Mouse (Mus musculus) lung, embryonic 15.5 days (tissue): ENCODE data around the gene Ammecr1. TPM values are rescaled to one million over a fixed set of nuclear protein-coding genes. Genes with fewer than 3 reads are reported as not detected.
A peak's percentile ranks its signal among the peaks of the same experiment; 100 is the strongest.

Experiments
- ATAC-seq: fragments of 200-750 bp; cut with Nextera tagmentation; 2 replicates; pipeline ENCODE4 v1.8.0; 2017; ENCODE audit warnings: moderate number of reproducible peaks, borderline replicate concordance; ENCODE audit not compliant: low FRiP score, low TSS enrichment; ENCODE audit errors: extremely low read depth
- H3K27ac ChIP-seq: fragments of 300-500 bp; sonication (generic); 2 replicates; pipeline ENCODE4 v1.5.1; 2015; ENCODE audit warnings: moderate library complexity, mild to moderate bottlenecking, inconsistent platforms
- H3K27me3 ChIP-seq: fragments of 300-500 bp; sonication (generic); 2 replicates; pipeline ENCODE4 v1.6.1; 2015; ENCODE audit warnings: inconsistent platforms
- H3K36me3 ChIP-seq: fragments of 300-500 bp; sonication (generic); 2 replicates; pipeline ENCODE4 v1.6.1; 2015; ENCODE audit warnings: inconsistent platforms
- H3K4me1 ChIP-seq: fragments of 300-500 bp; sonication (generic); 2 replicates; pipeline ENCODE4 v1.6.1; 2015; ENCODE audit warnings: inconsistent platforms
- H3K4me2 ChIP-seq: fragments of 300-500 bp; sonication (generic); 2 replicates; pipeline ENCODE4 v1.6.1; 2015; ENCODE audit warnings: inconsistent platforms, mild to moderate bottlenecking, moderate library complexity
- H3K4me3 ChIP-seq: fragments of 300-500 bp; sonication (generic); 2 replicates; pipeline ENCODE4 v1.5.1; 2015; ENCODE audit warnings: mild to moderate bottlenecking, inconsistent platforms
- H3K9ac ChIP-seq: fragments of 300-500 bp; sonication (generic); 2 replicates; pipeline ENCODE4 v1.6.1; 2015; ENCODE audit warnings: inconsistent platforms
- H3K9me3 ChIP-seq: fragments of 300-500 bp; sonication (generic); 2 replicates; pipeline ENCODE4 v1.6.1; 2016; ENCODE audit warnings: inconsistent platforms
- WGBS: fragments of 180-500 bp; shearing (Covaris S2); methylation state at CpG from one replicate; pipeline ENCODE4 v1.1.7; 2015; 5-methylcytosine and 5-hydroxymethylcytosine counted together
- polyA plus RNA-seq: library from polyadenylated mRNA; unstranded; fragments of >200 nt; fragmentation: Nextera tagmentation; extraction: Ambion mirVana; gene quantifications from 2 replicates; pipeline ENCODE4 v1.2.1, GENCODE M21; 2015

Gene Ammecr1
- polyA plus RNA-seq, 1 experiment from 2014 or later: 13.0 TPM

GRCm38 (mm10) chrX:142979224-142979623, 12.7 kb upstream of the Ammecr1 start:
- 75% methylated on average over 4 of the region's 4 CpGs for WGBS
- H3K4me3 ChIP-seq: no peak overlapping the region

DNA sequence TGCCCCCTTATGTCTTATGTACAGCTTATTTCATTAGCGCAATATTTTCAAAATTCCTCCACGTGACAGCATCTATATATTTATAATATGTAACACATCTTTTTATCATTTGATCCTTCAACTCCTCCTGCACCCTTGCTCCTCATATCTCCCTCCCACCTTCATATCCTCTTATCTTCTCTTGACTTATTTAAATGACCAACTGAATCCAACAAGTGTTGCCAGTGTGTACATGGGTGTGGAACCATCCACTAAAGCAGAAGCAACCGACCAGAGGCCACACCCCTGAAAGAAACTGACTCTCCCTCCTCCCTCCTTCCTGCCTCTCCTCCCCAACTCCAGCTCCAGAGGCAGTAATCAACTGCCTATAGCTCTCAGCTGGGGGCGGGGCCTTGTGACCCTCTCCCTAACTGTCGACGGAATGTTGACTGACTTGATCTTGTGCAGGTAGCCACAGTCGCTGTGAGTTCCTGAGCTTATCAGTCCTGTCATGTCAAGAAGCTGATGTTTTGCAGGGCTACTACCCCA, 6.0 kb upstream of the Ammecr1 start:
- H3K9ac ChIP-seq: no peak overlapping the region
- no peak for ATAC-seq
- no peaks in the 10 kb centered on the region for H3K4me1 ChIP-seq
- no peak overlapping the region for H3K4me2 ChIP-seq
- WGBS: 36% methylated on average over 7 of the region's 7 CpGs
- no peak overlapping the region for H3K27ac ChIP-seq
- peaks cover 14% of the 10 kb centered on the region; the same call in 1 of the 2 replicates for H3K27me3 ChIP-seq
- no peak overlapping the region for H3K4me3 ChIP-seq
- H3K9me3 ChIP-seq: no peaks in the 10 kb centered on the region
- H3K36me3 ChIP-seq: no peaks in the 10 kb centered on the region

More at GRCm38 (mm10) chrX:142979224-142979623, 12.7 kb upstream of the Ammecr1 start:
- Histone ChIP-seq H3K9ac (no peak overlapping the region), H3K36me3 (no peaks in the 10 kb centered on the region), H3K27ac (no peak overlapping the region), H3K4me1 (no peaks in the 10 kb centered on the region), H3K9me3 (no peaks in the 10 kb centered on the region), H3K4me2 (no peak overlapping the region), H3K27me3 (no peaks in the 10 kb centered on the region; the same call in 1 of the 2 replicates)
- no peak for ATAC-seq

DNA sequence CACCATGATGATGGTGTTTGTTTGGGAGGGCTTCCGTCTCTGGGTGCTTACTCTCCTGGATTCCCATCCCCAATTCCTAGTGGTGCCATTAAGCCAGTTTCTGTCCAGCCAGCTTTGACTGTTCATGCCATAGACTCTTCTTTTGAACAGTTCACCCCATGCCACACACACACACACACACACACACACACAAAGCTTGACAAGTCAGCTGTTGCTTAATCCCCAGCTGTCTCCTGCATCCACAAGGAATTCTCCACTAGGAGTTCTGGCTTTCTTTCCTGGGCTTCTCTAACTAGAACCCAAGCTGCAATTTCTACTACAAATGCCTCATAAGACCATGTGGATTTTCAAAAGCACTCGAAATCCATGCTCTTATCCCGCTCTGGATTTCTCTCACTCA, 5.2 kb upstream of the Ammecr1 start:
- peaks cover 14% of the 10 kb centered on the region; the same call in 1 of the 2 replicates for H3K27me3 ChIP-seq
- ATAC-seq: no peak
- H3K27ac ChIP-seq: no peak overlapping the region
- no peaks in the 10 kb centered on the region for H3K9me3 ChIP-seq
- WGBS: 80% methylated on average over 3 of the region's 3 CpGs
- no peak overlapping the region for H3K9ac ChIP-seq
- H3K36me3 ChIP-seq: no peaks in the 10 kb centered on the region
- no peak overlapping the region for H3K4me2 ChIP-seq
- H3K4me3 ChIP-seq: no peak overlapping the region
- no peaks in the 10 kb centered on the region for H3K4me1 ChIP-seq

- ATAC-seq: no peak
- 0 out of 2 replicates have a peak, but pooled peaks cover 3% of the 10 kb centered on the region for H3K4me1 ChIP-seq
- H3K9ac ChIP-seq: no peak overlapping the region
Measured at GRCm38 (mm10) chrX:142967067-142967466, 539 bp upstream of the Ammecr1 start.

DNA sequence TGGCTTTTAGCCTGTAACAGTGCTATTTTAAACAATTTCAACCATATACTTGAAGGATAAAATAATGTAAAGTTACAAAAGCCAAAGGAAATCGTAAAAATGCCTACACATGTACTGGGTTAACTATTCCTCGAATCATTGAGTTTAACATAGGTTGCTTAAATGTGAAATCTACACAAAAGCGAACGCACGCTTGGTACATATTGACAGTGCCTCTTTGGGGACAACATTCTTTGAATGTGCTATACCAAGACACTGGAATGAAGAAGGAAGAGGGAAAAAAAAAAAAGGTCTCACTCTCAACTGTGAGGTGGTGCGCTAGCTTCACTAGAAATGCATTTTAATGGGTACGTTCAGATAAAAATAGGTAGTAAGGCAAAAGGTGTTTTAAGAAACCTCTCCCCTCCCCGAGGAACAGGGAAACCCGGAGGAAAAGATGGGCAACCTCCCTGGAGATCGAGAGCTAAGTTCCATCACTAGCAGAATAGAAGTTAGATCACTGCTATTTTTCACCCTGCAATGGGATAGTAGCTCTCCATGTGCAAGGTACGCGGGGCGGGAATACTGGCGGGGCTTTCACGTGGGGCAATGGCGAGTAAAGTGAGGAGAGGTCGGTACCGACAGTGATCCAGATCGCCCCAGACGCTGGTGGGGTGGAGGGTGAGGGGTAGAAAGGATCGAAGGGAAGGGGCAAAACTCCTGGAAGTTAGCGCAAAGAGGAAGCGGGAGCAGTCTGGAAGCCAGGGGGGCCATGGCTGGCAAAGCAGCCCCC, 1.1 kb downstream of the Ammecr1 start:
- H3K27me3 ChIP-seq: peaks cover 17% of the 10 kb centered on the region; the same call in 1 of the 2 replicates
- no peak for ATAC-seq
- peak overlapping the region; percentile 61 for H3K4me2 ChIP-seq
- WGBS: 22% methylated on average over 23 of the region's 23 CpGs
- no peaks in the 10 kb centered on the region for H3K36me3 ChIP-seq
- H3K27ac ChIP-seq: peak overlapping the region; percentile 89; the same call in 1 of the 2 replicates
- H3K9ac ChIP-seq: peak overlapping the region; percentile 68
- H3K4me3 ChIP-seq: peak overlapping the region; percentile 65
- H3K9me3 ChIP-seq: no peaks in the 10 kb centered on the region
- 0 out of 2 replicates have a peak, but pooled peaks cover 3% of the 10 kb centered on the region for H3K4me1 ChIP-seq

More at GRCm38 (mm10) chrX:142967067-142967466, 539 bp upstream of the Ammecr1 start:
- Histone ChIP-seq H3K4me3 (peak overlapping the region; percentile 65), H3K27me3 (peaks cover 17% of the 10 kb centered on the region; the same call in 1 of the 2 replicates), H3K27ac (no peak overlapping the region), H3K9me3 (no peaks in the 10 kb centered on the region), H3K4me2 (peak overlapping the region; percentile 49), H3K36me3 (no peaks in the 10 kb centered on the region)
- 36% methylated on average over 7 of the region's 7 CpGs for WGBS

DNA sequence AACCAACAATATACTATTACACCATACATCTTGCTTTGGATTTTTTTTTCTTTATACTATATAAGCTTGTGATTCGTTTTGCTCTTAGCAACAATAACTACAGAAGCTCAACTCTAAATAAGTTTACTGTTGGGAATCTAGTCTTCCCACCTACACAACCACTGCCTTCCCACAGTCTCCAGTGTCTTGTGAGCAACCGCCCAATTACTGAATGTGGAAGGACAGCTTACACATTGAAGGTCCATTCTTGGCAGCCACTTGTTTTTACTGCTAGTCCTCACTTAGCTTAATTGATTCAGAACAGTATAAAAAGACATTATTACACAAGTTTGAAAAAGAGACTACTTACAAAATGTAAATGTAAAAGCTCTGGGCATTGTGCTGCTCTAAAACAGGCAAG, 6.1 kb downstream of the Ammecr1 start:
- 0 out of 2 replicates have a peak, but pooled peaks cover 3% of the 10 kb centered on the region for H3K4me1 ChIP-seq
- H3K9ac ChIP-seq: no peak overlapping the region
- H3K27ac ChIP-seq: no peak overlapping the region
- H3K36me3 ChIP-seq: no peaks in the 10 kb centered on the region
- H3K4me3 ChIP-seq: no peak overlapping the region
- H3K4me2 ChIP-seq: no peak overlapping the region
- 77% methylated on average over 2 of the region's 2 CpGs for WGBS
- H3K27me3 ChIP-seq: no peaks in the 10 kb centered on the region; the same call in 1 of the 2 replicates
- no peaks in the 10 kb centered on the region for H3K9me3 ChIP-seq
- ATAC-seq: no peak

GRCm38 (mm10) chrX:142959674-142960307, 6.7 kb downstream of the Ammecr1 start:
- ATAC-seq: no peak
- H3K4me1 ChIP-seq: 0 out of 2 replicates have a peak, but pooled peaks cover under 1% of the 10 kb centered on the region
- no peaks in the 10 kb centered on the region for H3K36me3 ChIP-seq
- no peak overlapping the region for H3K4me3 ChIP-seq
- no peak overlapping the region for H3K4me2 ChIP-seq
- no peaks in the 10 kb centered on the region for H3K9me3 ChIP-seq
- no peak overlapping the region for H3K9ac ChIP-seq
- H3K27ac ChIP-seq: no peak overlapping the region
- WGBS: 64% methylated on average over 4 of the region's 4 CpGs
- H3K27me3 ChIP-seq: no peaks in the 10 kb centered on the region; the same call in 1 of the 2 replicates

- ATAC-seq: no peak
- Histone ChIP-seq H3K4me2 (no peak overlapping the region), H3K36me3 (no peaks in the 10 kb centered on the region), H3K9ac (no peak overlapping the region), H3K27me3 (no peaks in the 10 kb centered on the region), H3K27ac (no peak overlapping the region), H3K4me3 (no peak overlapping the region), H3K9me3 (no peaks in the 10 kb centered on the region), H3K4me1 (no peaks in the 10 kb centered on the region)
- 72% methylated on average over 4 of the region's 4 CpGs for WGBS
Measured at GRCm38 (mm10) chrX:142928430-142928829, 38.1 kb downstream of the Ammecr1 start.

DNA sequence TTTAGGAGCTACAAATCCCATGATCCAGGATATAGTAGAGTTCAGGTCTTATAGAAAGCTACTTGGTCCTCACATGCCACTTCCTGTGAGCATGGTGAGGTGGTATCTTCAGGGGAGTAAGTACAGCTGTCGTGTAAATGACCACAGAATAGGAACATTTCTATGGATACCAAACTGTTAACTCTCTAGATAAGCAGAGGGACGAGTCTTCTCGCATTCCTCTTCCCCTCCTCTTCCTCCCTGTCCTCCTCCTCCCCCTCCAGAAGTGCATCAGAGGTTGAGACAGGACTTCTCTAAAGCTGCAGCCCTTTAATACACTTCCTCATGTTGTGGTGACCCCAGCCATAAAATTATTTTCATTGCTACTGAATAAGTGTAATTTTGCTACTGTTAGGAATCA, 49.1 kb downstream of the Ammecr1 start:
- H3K36me3 ChIP-seq: no peaks in the 10 kb centered on the region
- WGBS: 40% methylated on average over 3 of the region's 3 CpGs
- ATAC-seq: no peak

DNA sequence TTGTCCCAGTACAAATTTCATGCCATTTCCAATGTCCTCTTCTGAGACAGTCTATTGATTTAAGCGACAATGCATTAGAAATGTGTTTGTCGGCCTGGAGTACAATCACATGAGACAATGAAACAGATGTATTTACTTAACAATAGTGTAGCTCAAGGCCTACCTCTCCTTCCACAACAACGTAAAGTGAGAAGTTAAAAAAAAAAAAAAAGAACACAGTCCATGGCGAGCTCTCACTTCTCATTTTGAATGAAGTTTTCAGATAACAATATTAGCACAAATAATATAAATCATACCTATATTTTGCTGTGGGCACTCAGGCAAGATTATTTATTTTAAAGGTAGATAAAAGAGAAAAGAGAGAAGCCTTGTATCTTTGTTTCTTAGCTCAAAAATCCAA, 49.8 kb downstream of the Ammecr1 start:
- H3K4me2 ChIP-seq: no peak overlapping the region
- no peak overlapping the region for H3K4me3 ChIP-seq
- H3K9me3 ChIP-seq: no peaks in the 10 kb centered on the region
- H3K27ac ChIP-seq: no peak overlapping the region
- H3K4me1 ChIP-seq: no peaks in the 10 kb centered on the region
- WGBS: 71% methylated on average over 4 of the region's 4 CpGs
- no peaks in the 10 kb centered on the region for H3K36me3 ChIP-seq
- no peak overlapping the region for H3K9ac ChIP-seq
- no peaks in the 10 kb centered on the region; the same call in 1 of the 2 replicates for H3K27me3 ChIP-seq
- ATAC-seq: no peak

More for the DNA sequence above, 49.1 kb downstream of the Ammecr1 start:
- Histone ChIP-seq H3K9ac (no peak overlapping the region), H3K9me3 (no peaks in the 10 kb centered on the region), H3K4me1 (no peaks in the 10 kb centered on the region), H3K27me3 (no peaks in the 10 kb centered on the region; the same call in 1 of the 2 replicates), H3K27ac (no peak overlapping the region), H3K4me2 (no peak overlapping the region), H3K4me3 (no peak overlapping the region)

- no peaks in the 10 kb centered on the region for H3K36me3 ChIP-seq
- H3K9ac ChIP-seq: no peak overlapping the region
Measured at GRCm38 (mm10) chrX:142914208-142914607, 52.3 kb downstream of the Ammecr1 start.

GRCm38 (mm10) chrX:142903854-142904253, 62.7 kb downstream of the Ammecr1 start:
- Histone ChIP-seq H3K4me3 (no peak overlapping the region), H3K36me3 (no peaks in the 10 kb centered on the region)
- no peak for ATAC-seq

More at GRCm38 (mm10) chrX:142914208-142914607, 52.3 kb downstream of the Ammecr1 start:
- no peaks in the 10 kb centered on the region; the same call in 1 of the 2 replicates for H3K27me3 ChIP-seq
- ATAC-seq: no peak
- no peak overlapping the region for H3K4me3 ChIP-seq
- H3K4me2 ChIP-seq: no peak overlapping the region
- H3K27ac ChIP-seq: no peak overlapping the region
- no peaks in the 10 kb centered on the region for H3K9me3 ChIP-seq
- no peaks in the 10 kb centered on the region for H3K4me1 ChIP-seq

More at GRCm38 (mm10) chrX:142903854-142904253, 62.7 kb downstream of the Ammecr1 start:
- H3K4me1 ChIP-seq: no peaks in the 10 kb centered on the region
- WGBS: 86% methylated on average over 8 of the region's 8 CpGs
- H3K27me3 ChIP-seq: peaks cover 4% of the 10 kb centered on the region; the same call in 1 of the 2 replicates
- no peaks in the 10 kb centered on the region for H3K9me3 ChIP-seq
- no peak overlapping the region for H3K4me2 ChIP-seq
- no peak overlapping the region for H3K27ac ChIP-seq
- no peak overlapping the region for H3K9ac ChIP-seq
